11 mouse cellular contexts compared by ENCODE assay signal in the genomic region with DNA sequence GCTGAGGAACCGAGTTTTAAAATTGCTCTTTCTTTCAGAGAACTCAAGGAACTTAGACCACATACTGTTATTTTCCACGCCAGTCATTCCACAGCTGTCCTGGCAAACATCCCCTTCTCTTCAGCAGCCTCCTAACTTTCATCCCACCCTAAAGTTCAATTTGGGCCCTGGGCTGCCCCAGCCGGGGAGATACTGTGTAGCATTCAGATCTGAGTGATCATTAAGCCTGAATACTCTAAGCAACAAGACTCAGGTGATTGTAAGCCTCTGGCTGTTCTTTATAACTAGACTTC.
DNase-seq lines count a peak whose midpoint lies in the region; ATAC-seq lines count a peak whose summit lies in the region.
"Had no signal": no experiment of that assay in that cellular context is flagged by ENCODE, and none has a peak within 500 bp of the region (broad histone marks: within the 10 kb centered on the region; RNA-seq: fewer than 3 reads in every experiment).

No protein-coding gene starts in this region.

- H3K9ac ChIP-seq in hindbrain, embryonic 16.5 days (ENCODE audit: low read depth, low read length), result no peak overlapping the region
- H3K9ac ChIP-seq in embryonic facial prominence, embryonic 11.5 days (replicated peaks; ENCODE audit: low read length), result 0 out of 2 replicates have a peak overlapping the region, but pooled peaks have one; percentile 1
- H3K9ac ChIP-seq: forebrain, embryonic 12.5 days had no signal

- H3K27me3 ChIP-seq in hindbrain, embryonic 10.5 days (ENCODE audit: insufficient read depth, poor library complexity, severe bottlenecking), result no peaks in the 10 kb centered on the region
- no peaks in the 10 kb centered on the region for H3K27me3 ChIP-seq in hindbrain, embryonic 16.5 days (replicated peaks; ENCODE audit: control insufficient read depth, insufficient read depth, low read length)
- H3K27me3 ChIP-seq in embryonic facial prominence, embryonic 10.5 days (replicated peaks; ENCODE audit: low read depth, poor library complexity, severe bottlenecking), result no peaks in the 10 kb centered on the region
- no peaks in the 10 kb centered on the region for H3K27me3 ChIP-seq in embryonic facial prominence, embryonic 11.5 days (ENCODE audit: control insufficient read depth, insufficient read depth, low read length)
- H3K27me3 ChIP-seq in limb, embryonic 10.5 days (ENCODE audit: low read depth, poor library complexity, severe bottlenecking), result 0 out of 2 replicates have a peak, but pooled peaks cover 6% of the 10 kb centered on the region
- H3K27me3 ChIP-seq in forebrain, embryonic 10.5 days (ENCODE audit: poor library complexity, severe bottlenecking), result no peaks in the 10 kb centered on the region
- H3K27me3 ChIP-seq: forebrain, embryonic 12.5 days; megakaryocyte, embryonic 14.5 days had no signal

- no peak for DNase-seq in hindbrain, embryonic 10.5 days (ENCODE audit: low spot score)
- DNase-seq in embryonic facial prominence, embryonic 10.5 days (ENCODE audit: low spot score), result no peak
- DNase-seq in embryonic facial prominence, embryonic 11.5 days (ENCODE audit: low spot score), result no peak
- no peak for DNase-seq in limb, embryonic 10.5 days (ENCODE audit: low spot score)
- DNase-seq in layer of hippocampus, adult 9-10 months (ENCODE audit: low spot score), result no peak
- DNase-seq in adrenal gland, adult 18-20 months (ENCODE audit: low spot score in 2 of 2), result no peak
- no peak for DNase-seq in forebrain, embryonic 10.5 days (ENCODE audit: extremely low spot score, low spot score)

- peaks cover 7% of the 10 kb centered on the region; the same call in 1 of the 2 replicates for H3K4me1 ChIP-seq in hindbrain, embryonic 10.5 days (replicated peaks)
- no peaks in the 10 kb centered on the region for H3K4me1 ChIP-seq in hindbrain, embryonic 16.5 days (ENCODE audit: control insufficient read depth, insufficient read depth, low read depth, low read length)
- H3K4me1 ChIP-seq in embryonic facial prominence, embryonic 10.5 days, result peaks cover 5% of the 10 kb centered on the region; the same call in 1 of the 2 replicates
- H3K4me1 ChIP-seq in embryonic facial prominence, embryonic 11.5 days (ENCODE audit: control insufficient read depth, insufficient read depth, low read length), result no peaks in the 10 kb centered on the region
- peaks cover 9% of the 10 kb centered on the region for H3K4me1 ChIP-seq in limb, embryonic 10.5 days
- H3K4me1 ChIP-seq in forebrain, embryonic 10.5 days, result no peaks in the 10 kb centered on the region
- H3K4me1 ChIP-seq: forebrain, embryonic 12.5 days; megakaryocyte, embryonic 14.5 days had no signal

- ATAC-seq in hindbrain, embryonic 16.5 days, result no peak
- no peak for ATAC-seq in embryonic facial prominence, embryonic 11.5 days (replicated peaks; ENCODE audit: insufficient number of reproducible peaks, low FRiP score, low TSS enrichment, low read depth)
- ATAC-seq: CD4-positive, CD25-positive, alpha-beta regulatory T cell, adult 4 months had no signal

- H3K36me3 ChIP-seq in hindbrain, embryonic 10.5 days, result no peaks in the 10 kb centered on the region
- no peaks in the 10 kb centered on the region for H3K36me3 ChIP-seq in hindbrain, embryonic 16.5 days (ENCODE audit: control insufficient read depth, insufficient read depth, low read length)
- H3K36me3 ChIP-seq in embryonic facial prominence, embryonic 10.5 days (replicated peaks), result no peaks in the 10 kb centered on the region
- H3K36me3 ChIP-seq in embryonic facial prominence, embryonic 11.5 days (replicated peaks; ENCODE audit: control insufficient read depth, insufficient read depth, low read depth, low read length), result no peaks in the 10 kb centered on the region
- no peaks in the 10 kb centered on the region for H3K36me3 ChIP-seq in limb, embryonic 10.5 days
- H3K36me3 ChIP-seq in forebrain, embryonic 10.5 days (replicated peaks), result no peaks in the 10 kb centered on the region
- H3K36me3 ChIP-seq: forebrain, embryonic 12.5 days had no signal

- H3K4me2 ChIP-seq in hindbrain, embryonic 16.5 days (ENCODE audit: low read length), result no peak overlapping the region
- no peak overlapping the region for H3K4me2 ChIP-seq in embryonic facial prominence, embryonic 11.5 days (ENCODE audit: low read depth, low read length)
- H3K4me2 ChIP-seq: forebrain, embryonic 12.5 days had no signal

- H3K4me3 ChIP-seq in hindbrain, embryonic 10.5 days, result no peak overlapping the region
- H3K4me3 ChIP-seq in hindbrain, embryonic 16.5 days (ENCODE audit: low read length), result no peak overlapping the region
- no peak overlapping the region for H3K4me3 ChIP-seq in embryonic facial prominence, embryonic 10.5 days
- H3K4me3 ChIP-seq in embryonic facial prominence, embryonic 11.5 days (ENCODE audit: low read depth, low read length), result no peak overlapping the region
- no peak overlapping the region for H3K4me3 ChIP-seq in limb, embryonic 10.5 days
- no peak overlapping the region for H3K4me3 ChIP-seq in forebrain, embryonic 10.5 days
- H3K4me3 ChIP-seq: forebrain, embryonic 12.5 days; megakaryocyte, embryonic 14.5 days had no signal

- no peaks in the 10 kb centered on the region for H3K9me3 ChIP-seq in hindbrain, embryonic 10.5 days
- no peaks in the 10 kb centered on the region for H3K9me3 ChIP-seq in hindbrain, embryonic 16.5 days (ENCODE audit: control insufficient read depth, low read length)
- no peaks in the 10 kb centered on the region for H3K9me3 ChIP-seq in embryonic facial prominence, embryonic 10.5 days
- no peaks in the 10 kb centered on the region for H3K9me3 ChIP-seq in embryonic facial prominence, embryonic 11.5 days (replicated peaks; ENCODE audit: control insufficient read depth, low read length)
- no peaks in the 10 kb centered on the region for H3K9me3 ChIP-seq in limb, embryonic 10.5 days (replicated peaks)
- H3K9me3 ChIP-seq in forebrain, embryonic 10.5 days, result no peaks in the 10 kb centered on the region
- H3K9me3 ChIP-seq: forebrain, embryonic 12.5 days; megakaryocyte, embryonic 14.5 days had no signal

- peak overlapping the region; percentile 19 for H3K27ac ChIP-seq in hindbrain, embryonic 10.5 days
- no peak overlapping the region for H3K27ac ChIP-seq in hindbrain, embryonic 16.5 days (ENCODE audit: low read depth, low read length)
- peak overlapping the region; percentile 69; the same call in 1 of the 2 replicates for H3K27ac ChIP-seq in embryonic facial prominence, embryonic 10.5 days (replicated peaks)
- 0 out of 2 replicates have a peak overlapping the region, but pooled peaks have one; percentile 32 for H3K27ac ChIP-seq in embryonic facial prominence, embryonic 11.5 days (replicated peaks; ENCODE audit: low read depth, low read length)
- H3K27ac ChIP-seq in limb, embryonic 10.5 days, result peak overlapping the region; percentile 27
- no peak overlapping the region for H3K27ac ChIP-seq in forebrain, embryonic 10.5 days
- H3K27ac ChIP-seq: forebrain, embryonic 12.5 days had no signal

- WGBS in hindbrain, embryonic 10.5 days, result 68% methylated on average over 3 of the region's 3 CpGs
- WGBS in hindbrain, embryonic 16.5 days, result 58% methylated on average over 3 of the region's 3 CpGs
- 68% methylated on average over 3 of the region's 3 CpGs for WGBS in embryonic facial prominence, embryonic 10.5 days
- 70% methylated on average over 3 of the region's 3 CpGs for WGBS in embryonic facial prominence, embryonic 11.5 days
- 75% methylated on average over 3 of the region's 3 CpGs for WGBS in limb, embryonic 10.5 days
- WGBS in forebrain, embryonic 10.5 days, result 74% methylated on average over 3 of the region's 3 CpGs

Comparison
In these comparisons a context has a peak if more than half of its experiments do, and no peak if none do; other contexts are left out.
1. H3K27ac ChIP-seq: peak in hindbrain, embryonic 10.5 days (single experiment), embryonic facial prominence, embryonic 10.5 days (single experiment), embryonic facial prominence, embryonic 11.5 days (single experiment) and limb, embryonic 10.5 days (single experiment); none in hindbrain, embryonic 16.5 days (single experiment) and forebrain, embryonic 10.5 days (single experiment).